Mouse (Mus musculus) T-helper 2 cell (primary cell): ENCODE results near the gene Fsd2.

Experiments used
- in situ Hi-C: fragments of 300-600 bp; cut with MboI, MseI; formaldehyde crosslinking; loops from one replicate; pipeline ENCODE4 v1.15.1; 2025; ENCODE audit warnings: high pct_unique_total_duplicates

Fsd2 gene

DNA sequence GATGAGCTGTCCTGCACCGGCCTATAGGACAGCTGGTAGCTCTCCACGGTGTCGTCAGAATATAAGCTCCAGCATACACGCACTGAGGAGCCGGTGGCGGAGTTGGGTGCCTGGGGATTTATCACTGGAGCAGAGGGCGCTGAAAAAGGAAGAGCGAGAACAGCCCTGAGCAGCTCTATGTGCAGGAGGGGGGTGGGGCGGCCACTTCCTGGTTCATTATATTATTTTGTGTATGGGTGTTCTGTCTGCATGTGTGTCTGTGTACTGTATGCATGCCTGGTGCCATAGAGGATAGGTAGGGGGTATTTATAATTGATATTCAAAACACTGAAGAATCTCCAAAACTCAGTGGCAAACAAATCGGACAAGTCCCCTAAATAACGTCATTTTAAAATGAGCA lies 17.9 kb downstream of the Fsd2 start:
- in situ Hi-C loops = no loop called here

DNA sequence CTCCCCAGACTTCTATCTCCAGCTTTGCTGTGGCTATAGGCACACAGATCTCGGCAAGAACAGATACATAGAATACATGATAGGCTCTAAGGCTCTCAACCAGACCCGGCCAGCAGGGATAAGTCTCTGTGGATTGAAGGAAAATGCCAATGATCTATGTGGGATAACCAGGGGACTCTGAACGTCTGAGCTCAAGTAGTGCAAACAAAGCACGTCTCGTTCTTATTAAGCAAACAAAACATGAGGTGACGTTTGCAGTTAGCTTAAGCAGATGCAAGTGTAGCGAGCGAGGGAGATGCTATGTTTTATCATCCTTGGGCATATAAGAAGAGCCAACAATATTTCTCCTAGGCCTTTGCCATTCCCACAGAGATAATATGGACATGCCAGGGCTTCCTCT lies 23.8 kb downstream of the Fsd2 start:
- in situ Hi-C loops = no loop called here

DNA sequence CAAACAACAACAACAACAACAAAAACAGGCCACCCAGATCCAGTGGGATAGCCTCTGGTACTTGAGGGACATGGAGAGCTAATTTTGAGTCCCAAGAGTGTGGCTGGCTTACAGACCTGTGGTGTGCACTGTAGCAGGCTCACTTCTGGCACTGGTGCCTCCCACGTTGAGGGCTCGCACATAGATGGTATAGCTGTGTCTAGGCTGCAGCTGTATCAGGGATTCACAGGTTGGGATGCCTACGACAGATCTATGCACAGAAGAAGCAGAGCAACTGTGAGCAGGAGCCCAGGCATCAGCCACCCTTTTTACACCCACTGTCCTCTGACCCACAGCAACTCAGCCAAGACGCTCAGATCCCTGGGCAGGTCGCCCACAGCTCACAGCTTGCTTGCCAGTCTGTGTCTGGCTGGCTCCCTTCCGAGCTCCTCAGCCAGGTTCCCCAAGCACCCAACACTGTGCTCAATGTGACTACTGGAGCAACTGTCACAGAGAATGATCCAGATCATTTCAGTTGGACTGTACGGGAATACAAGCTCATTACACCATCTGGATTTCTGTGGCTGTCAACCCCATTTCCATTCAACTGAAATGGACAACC lies 24.7 kb downstream of the Fsd2 start:
- in situ Hi-C loops = no loop called here

DNA sequence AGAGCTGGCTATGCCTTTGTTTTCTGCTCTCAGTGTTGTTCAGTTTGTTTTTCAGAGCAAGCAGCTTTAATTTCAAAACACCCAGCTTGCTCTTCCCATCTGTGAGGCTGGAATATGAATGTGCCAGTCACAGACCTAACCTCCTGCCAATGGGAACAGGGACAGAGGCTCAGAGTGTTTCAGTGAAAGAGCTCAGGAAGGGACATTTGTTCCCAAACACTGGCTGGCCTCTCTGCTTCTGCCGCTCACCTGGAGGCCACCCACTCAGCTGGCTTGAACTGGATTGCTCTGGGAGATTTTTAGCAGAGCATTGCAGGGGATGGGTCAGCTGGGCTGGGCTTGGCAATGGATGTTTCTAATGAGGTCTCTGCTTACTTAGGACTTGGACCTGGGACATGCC lies 25.7 kb downstream of the Fsd2 start:
- in situ Hi-C loops = no loop called here

DNA sequence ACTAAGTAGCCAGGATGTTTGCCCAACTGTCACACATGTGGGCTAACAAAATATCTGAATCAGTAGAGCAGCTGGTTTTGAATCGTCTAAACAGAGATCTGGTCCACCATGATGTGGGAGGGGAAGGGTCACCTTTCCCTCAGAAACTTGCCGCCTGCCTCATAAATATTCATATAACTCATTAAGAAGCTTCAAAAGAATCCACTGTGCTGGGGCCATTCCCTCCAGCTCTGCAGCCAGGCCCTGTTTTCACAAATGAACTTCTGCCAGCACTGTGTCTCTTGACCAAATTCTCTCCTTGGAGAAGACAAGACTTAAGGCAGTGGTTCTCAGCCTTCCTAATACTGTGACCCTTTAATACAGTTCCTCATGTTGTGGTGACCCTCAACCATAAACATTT lies 27.2 kb downstream of the Fsd2 start:
- in situ Hi-C loops = no loop called here

DNA sequence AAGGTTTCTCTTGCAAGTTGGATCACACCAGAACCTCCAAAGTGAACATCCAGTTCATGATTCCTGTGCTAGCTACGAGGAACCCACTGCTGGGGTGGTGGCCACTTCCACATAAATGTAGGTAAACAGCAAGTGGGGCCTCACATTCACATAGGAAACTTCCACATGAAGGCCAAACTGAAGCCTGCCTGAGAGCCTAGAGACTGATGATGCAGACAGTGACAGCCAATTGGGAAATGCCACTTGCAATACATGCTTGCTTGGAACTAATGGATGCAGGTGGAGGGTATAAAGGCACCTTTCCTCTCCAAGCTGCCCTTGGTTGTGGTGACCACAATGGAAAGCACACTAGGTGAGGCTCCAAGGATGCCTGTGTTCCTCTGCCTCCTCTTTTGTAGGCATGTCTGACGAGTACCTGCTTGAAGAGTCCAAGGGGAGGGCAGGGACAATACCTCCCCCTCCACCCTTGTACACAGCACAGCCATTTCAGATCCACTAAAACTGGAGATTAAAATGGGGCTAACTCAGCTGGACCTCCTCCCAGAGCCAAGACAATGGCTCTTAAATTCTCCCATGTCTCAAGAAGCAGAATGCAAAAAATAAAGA lies 28.6 kb downstream of the Fsd2 start:
- in situ Hi-C loops = no loop called here

DNA sequence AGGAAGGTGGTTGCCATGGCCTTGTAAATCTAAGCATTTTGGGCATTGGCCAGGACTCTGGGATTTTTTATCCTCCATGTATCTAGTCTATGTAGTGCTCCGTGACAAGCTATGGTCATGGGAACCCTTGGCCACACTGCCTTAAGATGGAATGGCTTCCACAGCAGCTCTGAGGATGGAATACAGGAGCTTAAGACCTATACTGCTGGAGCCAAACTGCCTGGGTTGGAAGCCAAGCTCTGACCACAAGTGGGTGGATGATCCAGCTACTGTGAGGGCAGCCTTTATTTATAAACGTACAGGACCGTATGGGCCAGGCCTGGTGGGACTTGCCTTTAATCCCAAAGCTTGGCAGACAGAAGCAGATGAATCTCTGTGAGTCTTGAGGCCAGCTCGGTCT lies 30.3 kb downstream of the Fsd2 start:
- in situ Hi-C loops = no loop called here

DNA sequence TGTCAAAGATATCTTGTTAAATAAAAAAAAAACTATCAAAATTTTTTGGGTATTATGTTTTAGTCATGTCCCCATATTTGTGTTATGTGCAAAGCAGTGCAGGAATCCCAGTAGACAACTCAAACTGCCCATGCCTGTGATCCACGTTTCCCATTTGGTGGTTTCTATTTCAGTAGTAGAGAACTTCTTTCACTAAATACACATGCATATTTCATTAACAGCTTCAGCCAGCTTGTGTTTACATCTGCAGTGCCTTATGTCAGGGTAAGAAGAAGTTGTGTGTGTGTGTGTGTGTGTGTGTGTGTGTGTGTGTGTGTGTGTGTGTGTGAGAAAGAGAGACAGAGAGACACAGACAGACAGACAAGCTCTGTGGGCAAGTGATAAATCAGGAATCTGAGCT lies 35.3 kb downstream of the Fsd2 start:
- in situ Hi-C loops = no loop called here

DNA sequence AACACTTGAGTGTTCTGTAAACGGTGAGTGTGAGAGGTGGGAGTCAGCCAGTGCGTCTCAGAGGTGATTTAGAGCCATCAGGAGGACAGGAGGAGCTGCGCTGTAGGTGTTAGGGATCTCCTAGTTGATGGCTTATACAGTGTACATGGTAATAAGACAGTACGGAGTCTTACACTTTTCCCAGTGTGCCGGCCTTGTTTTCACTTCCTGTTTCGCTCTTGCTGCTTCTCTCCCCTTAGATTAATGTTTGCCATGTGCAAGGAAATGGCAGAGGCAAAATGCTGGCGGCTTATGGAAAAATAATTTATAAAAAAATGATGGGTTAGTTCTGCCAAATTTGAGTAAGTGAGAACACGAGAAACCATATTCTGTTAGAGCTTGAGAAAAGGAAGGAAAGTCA lies 37.8 kb downstream of the Fsd2 start:
- in situ Hi-C loops = no loop called here

DNA sequence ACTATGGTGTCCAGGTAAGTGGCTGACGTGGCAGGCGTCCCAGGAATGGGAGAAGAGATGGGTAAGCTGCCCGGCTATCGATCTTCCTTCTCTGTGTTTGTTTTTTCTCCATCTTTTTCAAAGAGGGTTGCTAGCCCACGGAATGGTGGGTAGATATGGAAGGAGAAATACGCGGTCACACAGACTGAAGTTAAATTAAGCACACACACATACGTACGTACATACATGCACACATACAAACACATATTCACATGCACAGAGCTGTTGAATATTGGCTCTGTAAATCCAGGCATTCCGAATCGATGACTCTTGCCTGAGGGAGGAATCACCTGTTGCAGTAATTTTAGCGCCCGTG lies 43.1 kb downstream of the Fsd2 start:
- in situ Hi-C loops = no loop called here

DNA sequence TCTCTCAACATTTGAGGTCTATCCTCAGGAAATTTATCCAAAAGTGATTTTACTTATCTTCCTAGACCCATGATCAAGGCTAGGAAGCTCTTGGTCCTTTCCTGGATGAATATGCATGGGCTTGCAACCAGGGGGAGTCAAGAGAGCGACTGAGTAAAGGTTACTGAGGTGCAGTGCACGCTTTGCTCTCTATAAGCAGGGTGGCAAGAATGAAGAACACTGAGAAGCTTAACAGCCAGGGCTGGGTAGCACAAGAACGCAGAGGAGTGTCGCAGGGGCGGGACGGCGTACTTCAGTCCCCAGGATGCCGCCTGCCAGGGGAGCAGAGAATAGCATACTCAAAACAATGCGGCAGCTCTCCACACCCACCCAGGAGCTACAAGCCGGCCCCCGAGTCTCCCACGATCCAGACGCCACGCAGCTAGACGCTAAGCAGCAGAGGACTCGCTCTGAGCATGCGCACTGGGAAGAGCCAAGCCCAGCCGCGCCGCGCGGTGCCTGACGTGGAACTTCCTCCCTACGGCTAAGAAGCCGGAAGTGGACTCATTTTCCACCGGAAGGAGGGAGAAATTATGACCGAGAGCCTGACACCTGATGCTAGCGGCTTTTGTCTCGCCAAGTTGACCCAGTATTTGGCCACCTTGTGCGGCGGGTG lies 43.6 kb downstream of the Fsd2 start:
- in situ Hi-C loops = no loop called here

DNA sequence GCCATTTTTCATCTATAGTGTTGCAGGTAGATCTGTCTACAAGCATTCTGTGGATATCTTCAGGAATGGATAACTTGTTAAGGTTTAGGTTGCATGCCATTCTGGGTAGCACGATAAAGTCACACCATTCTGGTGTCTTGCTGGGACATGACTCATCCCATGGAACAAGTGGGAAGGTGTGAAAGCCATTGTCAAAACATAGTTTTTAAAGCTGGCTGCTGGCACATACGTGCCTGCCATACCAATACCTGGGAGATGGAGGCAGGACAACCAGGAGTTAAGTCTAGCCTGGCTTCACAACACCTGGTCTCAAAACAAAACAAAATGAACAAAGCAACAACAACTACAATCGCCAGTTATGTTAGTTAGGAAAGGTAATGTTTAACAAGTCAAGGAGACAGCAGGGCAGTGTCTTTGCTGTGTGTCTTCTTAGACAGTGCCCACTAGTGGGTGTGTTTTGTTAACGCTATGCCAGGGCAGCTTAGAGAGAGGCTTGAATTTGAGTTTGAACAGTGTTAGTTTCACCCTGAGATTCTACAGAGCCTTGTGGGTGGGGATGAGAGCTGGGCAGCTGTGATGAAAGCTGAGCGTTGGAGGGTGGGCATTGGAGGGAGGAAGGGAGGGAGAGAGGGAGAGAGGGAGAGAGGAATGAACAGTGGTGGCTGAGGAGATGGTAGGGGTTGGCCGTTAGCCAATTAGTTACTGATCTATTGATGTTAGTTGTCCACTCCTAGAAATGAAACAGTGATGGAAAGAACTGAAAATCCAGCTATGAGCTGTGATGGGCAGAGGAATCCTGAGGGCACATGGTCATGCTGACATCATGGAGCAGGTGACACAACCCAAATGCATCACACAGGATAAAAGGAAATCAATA lies 50.4 kb downstream of the Fsd2 start:
- in situ Hi-C loops = no loop called here

DNA sequence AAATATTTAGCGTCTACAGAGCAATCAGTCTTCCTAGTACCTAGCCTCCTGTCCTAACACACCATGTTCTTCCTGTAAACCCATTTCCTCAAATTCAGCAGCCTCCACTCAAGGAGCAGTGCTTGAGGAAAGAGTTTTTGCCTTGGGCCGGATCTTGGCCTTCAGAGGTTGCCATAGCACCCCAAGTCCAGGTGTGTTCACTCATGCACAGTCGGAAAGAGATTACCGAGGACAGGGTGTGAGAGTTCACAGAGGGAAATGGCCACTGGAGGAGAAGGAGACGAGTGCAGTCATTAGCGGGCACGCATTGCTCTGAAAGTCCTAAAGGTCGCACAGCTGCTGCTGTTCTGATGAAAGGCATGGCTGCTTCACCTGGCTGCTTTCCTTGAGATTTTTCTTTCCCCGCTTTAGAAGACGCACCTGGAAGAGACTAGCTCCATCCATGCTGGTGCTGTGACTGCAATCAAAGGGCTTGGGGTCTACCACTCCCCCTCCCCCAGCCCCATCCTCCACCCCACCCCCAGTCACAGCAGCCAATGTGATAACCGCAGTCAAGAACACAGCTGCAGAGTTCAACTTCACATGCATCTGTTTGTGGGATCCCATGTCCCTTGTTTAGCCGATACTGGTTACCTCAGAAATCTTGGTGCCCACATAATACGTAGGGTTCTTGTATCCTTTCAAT lies 51.7 kb downstream of the Fsd2 start:
- in situ Hi-C loops = no loop called here

DNA sequence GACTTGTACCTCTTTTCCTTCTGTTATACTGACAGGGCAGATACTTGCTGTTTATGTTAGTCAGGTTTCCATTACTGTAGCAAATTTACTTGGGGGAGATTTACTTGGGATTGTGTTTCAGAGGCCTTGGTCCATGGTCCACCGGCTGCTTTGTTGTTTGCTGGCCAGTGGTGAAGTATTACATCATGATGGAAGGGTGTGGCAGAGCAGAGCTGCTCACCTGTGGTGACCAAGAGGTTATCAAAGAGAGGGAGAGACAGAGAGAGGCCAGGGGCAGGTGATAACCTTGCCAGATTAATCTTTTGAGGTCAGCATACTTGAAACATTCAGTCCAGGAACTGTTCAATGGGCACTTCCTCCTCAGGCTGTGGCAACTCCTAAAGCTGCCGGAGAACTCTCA lies 65.7 kb downstream of the Fsd2 start:
- in situ Hi-C loops = no loop called here

DNA sequence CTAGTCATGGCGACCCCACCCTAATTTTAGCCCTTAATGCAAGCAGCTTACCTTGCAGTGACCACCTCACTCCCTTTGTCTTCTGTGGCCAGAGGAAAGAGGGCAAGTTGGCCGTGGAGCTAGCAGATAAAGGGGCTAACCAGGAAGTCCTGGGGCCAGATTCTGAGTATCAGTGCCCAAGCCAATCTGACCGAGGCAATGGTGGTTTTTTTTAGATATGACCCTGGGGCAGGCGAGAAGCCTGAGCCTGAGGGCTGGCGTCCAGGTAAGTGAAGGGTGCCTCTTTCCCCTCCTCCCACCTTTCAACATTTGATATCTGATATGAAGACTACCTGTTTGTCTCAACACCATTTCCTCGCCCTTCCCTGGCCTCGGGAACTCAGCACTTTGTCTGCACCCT lies 68.6 kb downstream of the Fsd2 start, which contains the start of gene BC048679:
Gene BC048679 (minus strand): TSS at position 101 of the 400 bp plus-strand sequence.
- in situ Hi-C loops = no loop called here

DNA sequence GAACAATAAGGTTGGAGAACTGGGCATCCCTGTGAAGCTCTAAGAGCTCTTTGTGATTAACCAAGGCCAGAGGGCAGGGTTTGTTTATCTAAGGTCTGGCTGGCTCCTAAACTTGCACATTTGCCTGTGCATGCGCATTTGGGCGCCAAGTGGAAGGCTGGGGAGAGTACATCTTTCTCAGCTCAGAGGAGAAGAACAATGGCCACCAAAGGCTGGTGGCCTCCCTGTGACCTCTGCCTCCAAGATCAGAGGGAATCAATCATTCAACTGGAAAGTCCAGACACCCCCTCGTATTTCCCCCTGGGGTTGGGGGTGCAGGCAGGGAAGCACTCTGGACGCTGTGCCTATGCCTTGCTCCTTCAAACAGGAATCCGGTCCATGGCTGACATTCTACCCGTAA lies 69.6 kb downstream of the Fsd2 start:
- in situ Hi-C loops = no loop called here

DNA sequence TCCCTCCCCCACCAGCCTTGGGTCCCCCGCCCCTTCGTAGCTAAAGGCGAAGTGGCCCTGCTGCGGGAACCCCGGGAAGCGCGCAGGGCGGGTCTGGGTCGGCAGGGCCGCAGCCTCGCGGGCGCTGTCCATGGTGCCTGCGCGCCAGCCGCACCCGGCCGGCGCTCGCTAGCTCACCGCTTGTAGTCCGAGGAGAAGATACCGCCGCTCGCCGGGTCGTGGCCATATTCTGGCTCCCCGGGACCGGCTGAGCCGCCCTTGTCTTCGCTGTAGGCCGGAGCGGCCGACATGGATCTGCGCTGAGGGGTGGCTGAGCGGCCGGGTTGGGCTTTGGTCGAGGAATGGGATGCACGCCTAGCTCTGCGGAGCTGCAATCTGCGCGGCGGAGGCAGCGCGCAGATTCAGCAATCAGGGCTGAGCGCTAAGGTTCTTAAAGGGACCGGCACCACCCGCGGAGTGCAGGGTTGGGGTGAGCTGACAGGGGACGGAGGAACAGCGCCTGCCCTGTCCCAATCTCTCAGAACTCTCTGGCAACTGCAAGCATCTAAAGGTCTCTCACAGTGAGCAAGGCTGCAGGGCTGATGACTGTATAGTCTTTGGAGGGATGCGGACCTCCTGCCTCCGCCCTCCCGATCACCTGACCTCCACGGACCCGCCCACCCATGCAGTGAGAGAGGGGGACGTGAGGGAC lies 73.3 kb downstream of the Fsd2 start, which contains the start of gene Ap3b2:
Gene Ap3b2 (minus strand): TSS at position 595 of the 691 bp plus-strand sequence.
- in situ Hi-C loops = no loop called here

DNA sequence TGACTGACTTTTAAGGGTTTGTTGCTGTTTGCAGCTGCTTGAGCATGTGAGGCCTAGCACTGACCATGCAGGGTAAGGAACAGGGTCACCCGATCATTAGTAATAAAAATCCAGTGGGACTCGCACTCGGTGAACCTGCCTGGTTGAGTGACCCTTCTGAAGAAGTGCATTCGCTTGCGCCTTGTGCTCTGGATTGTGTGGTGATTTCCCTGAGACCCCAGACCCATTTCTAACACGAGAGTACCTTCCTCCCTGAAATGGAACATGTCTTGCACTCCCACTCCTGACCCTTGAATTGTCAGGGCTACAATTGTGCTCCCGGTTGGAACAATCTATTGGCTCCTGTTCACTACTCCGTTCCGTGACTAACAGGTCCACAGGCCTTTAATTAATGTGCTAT lies 74.1 kb downstream of the Fsd2 start:
- in situ Hi-C loops = no loop called here

DNA sequence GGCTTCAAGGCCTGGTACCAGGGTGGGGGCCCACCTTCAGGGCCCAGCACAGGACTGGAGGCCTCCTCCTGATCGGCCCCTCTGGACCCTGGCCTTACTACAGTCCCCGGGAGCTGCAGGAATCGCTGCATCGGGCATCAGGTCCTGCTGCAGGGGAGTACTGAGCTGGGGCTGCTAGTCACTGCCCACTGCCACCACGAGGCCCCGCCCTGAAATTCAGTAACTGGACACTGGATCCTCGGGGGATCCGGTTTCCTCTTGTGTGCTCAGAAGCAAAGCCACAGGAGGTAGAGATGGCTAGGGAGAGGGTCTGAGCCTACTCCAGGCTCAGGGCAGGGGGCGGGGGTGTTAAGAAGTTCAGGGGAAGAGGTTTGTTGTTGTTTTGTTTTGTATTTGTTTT lies 77.1 kb downstream of the Fsd2 start:
- in situ Hi-C loops = no loop called here
